Mouse (Mus musculus): ENCODE results near the gene Il23a. TPM values are rescaled to one million over a fixed set of nuclear protein-coding genes. Genes with fewer than 3 reads are reported as not detected.
A peak's percentile ranks its signal among the peaks of the same experiment; 100 is the strongest.
"Not testable (repeated sequence)": the region's sequence is repeated elsewhere in the genome, so short reads cannot be mapped to it uniquely, and the experiment has no call there.

The Il23a gene
- total RNA-seq, 2 experiments from 2014 or later: 0.97 to 1.4 TPM

DNA sequence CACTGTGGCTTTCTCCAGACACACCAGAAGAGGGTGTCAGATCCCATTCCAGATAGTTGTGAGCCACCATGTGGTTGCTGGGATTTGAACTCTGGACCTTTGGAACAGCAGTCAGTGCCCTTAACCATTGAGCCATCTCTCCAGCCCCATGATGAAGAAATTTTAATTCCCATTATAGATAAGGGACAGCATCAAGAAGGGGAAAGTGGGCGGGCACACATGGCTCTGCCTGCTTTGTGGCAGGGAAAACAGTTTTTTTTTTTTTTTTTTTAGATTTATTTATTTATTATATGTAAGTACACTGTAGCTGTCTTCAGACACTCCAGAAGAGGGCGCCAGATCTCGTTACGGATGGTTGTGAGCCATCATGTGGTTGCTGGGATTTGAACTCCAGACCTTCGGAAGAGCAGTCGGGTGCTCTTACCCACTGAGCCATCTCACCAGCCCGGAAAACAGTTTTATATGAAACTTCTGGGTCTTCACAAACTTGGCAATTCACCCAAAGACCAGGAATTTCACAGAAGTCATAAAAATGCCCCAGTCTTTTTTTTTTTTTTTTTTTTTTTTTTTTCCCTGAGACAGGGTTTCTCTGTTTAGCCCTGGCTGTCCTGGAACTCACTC, 25.6 kb downstream of the Il23a start:
- DNase-seq (ENCODE audit: low spot score in 2 of 2); intact Hi-C loops (cut with DNase I): not testable (repeated sequence)

DNA sequence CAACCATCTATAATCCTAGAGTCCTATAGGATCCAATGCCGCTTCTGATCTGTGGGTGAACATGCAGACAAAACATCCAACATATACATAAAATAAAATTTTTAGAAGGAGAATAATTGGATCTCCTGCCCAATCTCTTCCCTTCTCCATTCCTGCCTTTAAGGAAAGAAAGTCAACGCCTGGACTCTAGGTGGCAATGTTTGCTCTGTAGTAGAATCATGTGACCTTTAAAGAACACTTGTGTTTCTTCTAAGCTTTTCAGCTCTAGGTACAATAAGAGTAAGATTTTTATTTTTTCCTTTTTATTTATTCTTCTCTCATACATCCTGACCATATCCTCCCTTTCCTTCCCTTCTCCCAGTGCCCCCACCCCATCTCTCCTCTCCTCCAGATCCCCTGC, 26.7 kb downstream of the Il23a start:
- DNase-seq (ENCODE audit: low spot score in 2 of 2): no peak
- intact Hi-C loops (cut with DNase I): no loop called here

GRCm38 (mm10) chr10:128270866-128271265, 27.7 kb downstream of the Il23a start:
- DNase-seq (ENCODE audit: low spot score in 2 of 2): no peak
- intact Hi-C loops (cut with DNase I): no loop called here

DNA sequence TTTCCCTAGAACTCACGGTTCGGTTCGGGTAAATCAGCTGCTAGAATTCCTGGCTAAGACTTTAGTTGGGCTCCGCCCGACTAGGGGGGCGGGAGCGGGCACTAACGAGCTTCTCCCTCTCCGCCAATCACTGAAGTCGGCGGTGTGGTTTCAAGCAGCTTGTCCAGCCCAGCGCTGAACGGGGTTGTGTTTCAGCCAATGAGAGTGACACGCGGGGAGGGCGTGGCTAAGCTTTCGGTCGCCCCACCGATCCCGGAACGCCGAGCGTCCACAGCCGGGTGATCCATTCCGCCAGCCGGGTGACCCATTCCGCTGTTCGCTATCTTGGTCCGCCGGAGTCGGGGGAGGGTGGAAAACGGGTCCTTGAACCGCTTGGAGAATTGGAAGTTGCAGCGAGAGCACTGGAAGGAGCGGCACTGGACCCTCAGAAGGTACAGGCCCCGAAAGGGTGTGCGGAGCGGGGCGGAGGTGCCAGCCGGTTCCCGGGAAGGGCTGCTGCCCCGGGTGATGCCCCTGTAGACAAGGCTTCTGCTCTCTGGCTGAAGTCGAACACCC, 28.2 kb downstream of the Il23a start, which contains the start of gene Stat2:
Gene Stat2 (plus strand): TSS at position 273 of the 555 bp plus-strand sequence.
- intact Hi-C loops (cut with DNase I): no loop called here
- DNase-seq (ENCODE audit: low spot score in 2 of 2): peak; percentile 98

- no peak for DNase-seq (ENCODE audit: low spot score in 2 of 2)
- intact Hi-C loops (cut with DNase I): no loop called here
These were observed 29.2 kb downstream of the Il23a start for GRCm38 (mm10) chr10:128269206-128269910.

DNA sequence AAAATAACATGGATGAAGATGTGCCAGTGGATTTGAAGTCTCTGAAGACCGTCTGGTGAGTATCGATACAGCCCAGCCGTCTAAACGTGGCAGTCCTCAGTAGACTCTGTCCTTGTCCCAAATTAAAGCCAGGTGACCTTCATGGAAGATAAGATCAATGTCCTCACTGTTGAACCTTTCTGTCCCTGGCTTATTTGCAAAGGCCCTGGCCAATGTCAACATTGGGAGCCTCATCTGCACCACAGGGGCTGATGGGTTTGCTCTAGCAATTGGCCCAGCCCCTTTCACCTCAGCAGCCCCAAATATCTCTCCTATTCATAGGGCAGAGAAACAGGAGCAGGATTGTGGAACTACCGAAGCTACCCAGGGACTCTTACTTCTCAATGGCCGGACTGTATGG, 30.2 kb downstream of the Il23a start, which contains the start of gene Apof:
Gene Apof (plus strand): TSS at position 301 of the 400 bp plus-strand sequence.
- intact Hi-C loops (cut with DNase I): no loop called here

GRCm38 (mm10) chr10:128263393-128264310, 34.9 kb downstream of the Il23a start:
- intact Hi-C loops (cut with DNase I): no loop called here
- no peak for DNase-seq (ENCODE audit: low spot score in 2 of 2)

More for the DNA sequence above, 30.2 kb downstream of the Il23a start, which contains the start of gene Apof:
- no peak for DNase-seq (ENCODE audit: low spot score in 2 of 2)

DNA sequence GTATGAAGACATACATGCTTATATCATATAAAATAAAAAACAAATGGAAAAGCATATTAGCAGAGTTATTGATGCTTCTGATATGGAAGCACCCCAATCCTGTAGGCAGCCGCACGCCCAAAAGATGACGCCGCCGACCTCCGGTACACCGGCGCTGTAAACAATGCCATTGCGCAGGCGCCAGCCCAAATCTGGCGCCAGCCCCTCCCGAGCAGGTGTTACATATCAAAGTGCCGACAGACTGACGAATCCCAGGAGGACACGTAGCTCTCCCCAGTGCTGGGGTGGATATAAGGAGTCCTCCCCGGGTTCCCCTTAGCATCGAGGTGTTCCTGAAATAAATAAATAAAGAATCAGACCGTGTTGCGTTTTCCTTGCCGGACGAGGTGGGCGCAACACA, 36.3 kb downstream of the Il23a start:
- intact Hi-C loops (cut with DNase I): no loop called here
- no peak for DNase-seq (ENCODE audit: low spot score in 2 of 2)

DNA sequence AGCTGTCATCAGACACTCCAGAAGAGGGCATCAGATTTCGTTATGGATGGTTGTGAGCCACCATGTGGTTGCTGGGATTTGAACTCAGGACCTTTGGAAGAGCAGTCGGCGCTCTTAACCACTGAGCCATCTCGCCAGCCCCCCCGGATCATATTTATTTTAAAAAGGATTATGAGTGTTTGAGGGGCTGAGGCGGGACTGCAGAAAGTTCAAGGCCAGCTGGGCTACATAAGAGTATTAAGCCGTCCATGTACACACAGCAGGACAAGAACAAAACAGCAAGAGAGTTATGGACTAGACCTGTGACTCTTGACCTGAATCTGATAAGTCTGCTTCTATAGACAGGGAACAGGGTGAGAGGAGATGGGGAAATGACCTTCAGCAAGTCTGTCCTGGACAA, 38.2 kb downstream of the Il23a start:
- DNase-seq (ENCODE audit: low spot score in 2 of 2); intact Hi-C loops (cut with DNase I): not testable (repeated sequence)

DNA sequence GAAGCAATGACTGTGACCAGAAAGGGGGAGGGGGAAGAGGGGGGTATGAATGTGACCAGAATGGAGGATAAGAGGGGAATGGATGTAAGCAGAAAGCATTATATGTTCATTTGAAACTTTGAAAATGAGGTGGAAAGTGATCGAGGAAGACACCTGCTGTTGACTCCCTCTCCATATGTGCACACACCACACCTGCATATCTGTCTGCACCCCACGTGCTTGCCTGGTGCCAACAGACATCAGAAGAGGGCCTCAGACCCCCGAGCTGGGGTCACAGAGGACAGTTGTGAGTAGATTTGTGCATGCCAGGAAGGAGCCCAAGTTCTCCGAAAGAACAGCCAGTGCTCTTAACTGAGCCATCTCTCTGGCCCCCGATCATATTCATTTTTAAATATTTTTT, 38.6 kb downstream of the Il23a start:
- no peak for DNase-seq (ENCODE audit: low spot score in 2 of 2)
- intact Hi-C loops (cut with DNase I): no loop called here

DNA sequence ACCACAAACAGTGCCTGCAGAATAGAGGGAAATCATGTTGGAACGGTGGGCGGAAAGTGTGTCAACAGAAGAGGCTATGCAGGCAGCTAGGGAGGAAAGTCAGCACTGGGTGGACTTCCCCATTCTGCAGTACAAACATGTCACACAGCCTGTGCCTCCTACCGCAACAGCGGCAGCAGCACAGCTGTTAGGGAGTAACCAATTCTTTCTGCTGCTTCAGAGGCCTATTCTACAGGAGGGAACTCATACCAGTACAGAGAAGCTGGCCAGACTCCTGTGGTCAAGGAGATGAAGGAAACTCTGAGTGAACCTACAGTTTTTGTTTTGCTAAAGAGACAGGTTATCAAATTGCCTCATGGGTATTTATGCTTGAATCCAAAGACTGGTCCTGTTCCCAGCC, 39.6 kb downstream of the Il23a start:
- no peak for DNase-seq (ENCODE audit: low spot score in 2 of 2)
- intact Hi-C loops (cut with DNase I): no loop called here

GRCm38 (mm10) chr10:128256328-128256727, 42.2 kb downstream of the Il23a start:
- intact Hi-C loops (cut with DNase I): no loop called here
- DNase-seq (ENCODE audit: low spot score in 2 of 2): no peak

GRCm38 (mm10) chr10:128255925-128256324, 42.6 kb downstream of the Il23a start:
- intact Hi-C loops (cut with DNase I): no loop called here
- no peak for DNase-seq (ENCODE audit: low spot score in 2 of 2)

- no peak for DNase-seq (ENCODE audit: low spot score in 2 of 2)
- intact Hi-C loops (cut with DNase I): no loop called here
These were observed 44.8 kb downstream of the Il23a start, which contains the start of gene Apon for GRCm38 (mm10) chr10:128253677-128254255. Gene Apon (plus strand): TSS chr10:128254096.

GRCm38 (mm10) chr10:128250565-128250964, 48.0 kb downstream of the Il23a start:
- intact Hi-C loops (cut with DNase I): no loop called here
- DNase-seq (ENCODE audit: low spot score in 2 of 2): no peak

DNA sequence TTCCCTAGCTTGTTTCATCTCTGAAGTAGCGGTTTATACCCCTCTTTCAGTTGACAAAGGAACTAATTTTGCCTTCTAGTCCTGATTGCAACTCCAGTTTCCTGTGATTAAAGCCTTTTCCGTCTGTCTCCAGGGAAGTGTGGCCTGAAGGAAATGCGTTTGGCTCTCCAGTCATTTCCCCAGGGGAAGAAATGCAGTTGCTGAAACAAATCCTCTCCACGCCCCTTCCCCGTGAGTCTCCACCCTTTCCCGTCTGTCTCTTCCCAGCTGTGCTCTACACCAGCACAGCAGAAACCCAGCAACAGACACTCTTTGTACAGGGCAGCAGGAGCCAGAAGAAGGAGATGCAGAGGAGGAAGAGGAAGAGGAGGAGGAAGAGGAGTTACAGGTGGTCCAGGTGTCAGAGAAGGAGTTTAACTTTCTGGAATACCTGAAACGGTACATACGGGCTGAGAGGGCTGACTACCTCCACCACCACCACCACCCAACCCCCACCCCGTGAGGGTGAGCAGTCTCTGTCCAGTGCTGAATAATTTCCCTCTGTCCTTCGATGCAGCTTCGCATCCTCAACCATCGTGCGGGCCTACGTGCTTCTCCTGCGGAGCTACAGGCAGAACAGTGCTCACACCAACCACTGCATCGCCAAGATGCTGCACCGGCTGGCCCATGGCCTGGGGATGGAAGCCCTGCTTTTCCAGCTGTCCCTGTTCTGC, 51.4 kb downstream of the Il23a start:
- intact Hi-C loops (cut with DNase I): no loop called here
- no peak for DNase-seq (ENCODE audit: low spot score in 2 of 2)
